9 mouse cellular contexts compared by ENCODE assay signal in genomic region chr8:61488631-61489030, GRCm38 (mm10). TPM values are rescaled to one million over a fixed set of nuclear protein-coding genes. Genes with fewer than 3 reads are reported as not detected.
A peak's percentile ranks its signal among the peaks of the same experiment; 100 is the strongest.
DNase-seq lines count a peak whose midpoint lies in the region; ATAC-seq lines count a peak whose summit lies in the region.
"Had no signal": no experiment of that assay in that cellular context is flagged by ENCODE, and none has a peak within 500 bp of the region (broad histone marks: within the 10 kb centered on the region; RNA-seq: fewer than 3 reads in every experiment).

No protein-coding gene starts in this region.

- intact Hi-C loops in heart, postnatal 25 days (cut with DNase I) = loop anchor here (5.0 to 10.0 kb wide), 3 partner anchors 266 to 864 kb away; partner anchors contain the start of genes Nek1 and Sh3rf1

- H3K4me1 ChIP-seq in heart, embryonic 15.5 days (replicated peaks) = peaks cover 4% of the 10 kb centered on the region
- no peaks in the 10 kb centered on the region for H3K4me1 ChIP-seq in embryonic facial prominence, embryonic 11.5 days (ENCODE audit: control insufficient read depth, insufficient read depth, low read length)
- H3K4me1 ChIP-seq in hindbrain, embryonic 15.5 days (replicated peaks) = peaks cover 8% of the 10 kb centered on the region
- H3K4me1 ChIP-seq in midbrain, embryonic 14.5 days (ENCODE audit: control insufficient read depth, insufficient read depth, low read length) = peaks cover 7% of the 10 kb centered on the region

- H3K4me2 ChIP-seq in heart, embryonic 15.5 days = peak overlapping the region; percentile 67
- peak overlapping the region; percentile 75 for H3K4me2 ChIP-seq in embryonic facial prominence, embryonic 11.5 days (ENCODE audit: low read depth, low read length)
- peak overlapping the region; percentile 87 for H3K4me2 ChIP-seq in hindbrain, embryonic 15.5 days
- peak overlapping the region; percentile 83 for H3K4me2 ChIP-seq in midbrain, embryonic 14.5 days (ENCODE audit: low read length)

- H3K9me3 ChIP-seq in heart, embryonic 15.5 days (replicated peaks) = no peaks in the 10 kb centered on the region
- H3K9me3 ChIP-seq in embryonic facial prominence, embryonic 11.5 days (replicated peaks; ENCODE audit: control insufficient read depth, low read length) = no peaks in the 10 kb centered on the region
- H3K9me3 ChIP-seq in hindbrain, embryonic 15.5 days = no peaks in the 10 kb centered on the region
- no peaks in the 10 kb centered on the region for H3K9me3 ChIP-seq in midbrain, embryonic 14.5 days (ENCODE audit: control insufficient read depth, low read length)

- DNase-seq in heart, postnatal 25 days (ENCODE audit: low spot score) = no peak
- DNase-seq in embryonic facial prominence, embryonic 11.5 days (ENCODE audit: low spot score) = no peak
- no peak for DNase-seq in midbrain, embryonic 14.5 days
- no peak for DNase-seq in spleen, postnatal 10 days (ENCODE audit: low spot score in 2 of 2)
- DNase-seq in left cerebral cortex, adult 11 months (ENCODE audit: low spot score) = no peak
- DNase-seq: kidney, postnatal 10 days had no signal

- H3K27ac ChIP-seq in heart, embryonic 15.5 days = no peak overlapping the region
- no peak overlapping the region for H3K27ac ChIP-seq in embryonic facial prominence, embryonic 11.5 days (replicated peaks; ENCODE audit: low read depth, low read length)
- H3K27ac ChIP-seq in hindbrain, embryonic 15.5 days (replicated peaks) = no peak overlapping the region
- H3K27ac ChIP-seq in midbrain, embryonic 14.5 days (replicated peaks; ENCODE audit: low read depth, low read length) = no peak overlapping the region

- H3K36me3 ChIP-seq in heart, embryonic 15.5 days = peaks cover 12% of the 10 kb centered on the region
- no peaks in the 10 kb centered on the region for H3K36me3 ChIP-seq in embryonic facial prominence, embryonic 11.5 days (replicated peaks; ENCODE audit: control insufficient read depth, insufficient read depth, low read depth, low read length)
- no peaks in the 10 kb centered on the region for H3K36me3 ChIP-seq in hindbrain, embryonic 15.5 days
- H3K36me3 ChIP-seq in midbrain, embryonic 14.5 days (ENCODE audit: control insufficient read depth, insufficient read depth, low read length) = no peaks in the 10 kb centered on the region

- ATAC-seq in heart, embryonic 15.5 days (replicated peaks; ENCODE audit: insufficient number of reproducible peaks, insufficient read depth, low FRiP score, low read depth) = no peak
- no peak for ATAC-seq in embryonic facial prominence, embryonic 11.5 days (replicated peaks; ENCODE audit: insufficient number of reproducible peaks, low FRiP score, low TSS enrichment, low read depth)
- ATAC-seq in hindbrain, embryonic 15.5 days (ENCODE audit: low FRiP score, low read depth) = no peak
- ATAC-seq in midbrain, embryonic 14.5 days (ENCODE audit: low FRiP score, low TSS enrichment) = no peak
- ATAC-seq in monocyte, adult 5-6 weeks (replicated peaks; ENCODE audit: insufficient number of reproducible peaks, low FRiP score, low TSS enrichment, poor library complexity, severe bottlenecking) = no peak

- H3K27me3 ChIP-seq in heart, embryonic 15.5 days = no peaks in the 10 kb centered on the region
- no peaks in the 10 kb centered on the region for H3K27me3 ChIP-seq in embryonic facial prominence, embryonic 11.5 days (ENCODE audit: control insufficient read depth, insufficient read depth, low read length)
- no peaks in the 10 kb centered on the region for H3K27me3 ChIP-seq in hindbrain, embryonic 15.5 days
- H3K27me3 ChIP-seq in midbrain, embryonic 14.5 days (ENCODE audit: control insufficient read depth, insufficient read depth, low read length) = no peaks in the 10 kb centered on the region

- no peak overlapping the region for H3K9ac ChIP-seq in heart, embryonic 15.5 days
- H3K9ac ChIP-seq in embryonic facial prominence, embryonic 11.5 days (replicated peaks; ENCODE audit: low read length) = peak overlapping the region; percentile 76; the same call in 1 of the 2 replicates
- H3K9ac ChIP-seq in hindbrain, embryonic 15.5 days = no peak overlapping the region
- peak overlapping the region; percentile 74; the same call in 1 of the 2 replicates for H3K9ac ChIP-seq in midbrain, embryonic 14.5 days (replicated peaks; ENCODE audit: low read length)

- 91% methylated on average over 8 of the region's 8 CpGs for WGBS in heart, embryonic 15.5 days
- 90% methylated on average over 8 of the region's 8 CpGs for WGBS in embryonic facial prominence, embryonic 11.5 days
- 92% methylated on average over 8 of the region's 8 CpGs for WGBS in hindbrain, embryonic 15.5 days
- 92% methylated on average over 8 of the region's 8 CpGs for WGBS in midbrain, embryonic 14.5 days

- peak overlapping the region; percentile 68 for H3K4me3 ChIP-seq in heart, embryonic 15.5 days
- H3K4me3 ChIP-seq in embryonic facial prominence, embryonic 11.5 days (ENCODE audit: low read depth, low read length) = peak overlapping the region; percentile 72; the same call in 1 of the 2 replicates
- peak overlapping the region; percentile 78; the same call in 1 of the 2 replicates for H3K4me3 ChIP-seq in hindbrain, embryonic 15.5 days
- peak overlapping the region; percentile 71; the same call in 1 of the 2 replicates for H3K4me3 ChIP-seq in midbrain, embryonic 14.5 days (replicated peaks; ENCODE audit: low read depth, low read length)

RNA-seq across cellular contexts. Expression of gene Cbr4, which starts 1.1 kb away (rescaled TPM):
- polyA plus RNA-seq in heart, embryonic 15.5 days (2015; fragmentation: Nextera tagmentation; extraction: Ambion mirVana) = 37.7 and 42.4 TPM in 2 replicates
- 10 to 100 TPM; 69.8 to 80.8 TPM for total RNA-seq in heart, postnatal 25 days (2021)
- polyA plus RNA-seq in embryonic facial prominence, embryonic 11.5 days (2014; fragmentation: Nextera tagmentation; extraction: Ambion mirVana) = 34.3 and 35.1 TPM in 2 replicates
- polyA plus RNA-seq in hindbrain, embryonic 15.5 days (2015; fragmentation: Nextera tagmentation; extraction: Ambion mirVana) = 17.9 and 19.3 TPM in 2 replicates
- 23.0 and 23.8 TPM in 2 replicates for polyA plus RNA-seq in midbrain, embryonic 14.5 days (2014; fragmentation: Nextera tagmentation; extraction: Ambion mirVana)
- total RNA-seq in monocyte, adult 5-6 weeks (2017) = 6.7 to 45.6 TPM (median 20.7 TPM) in 3 replicates

Comparison
In these comparisons a context has a peak if more than half of its experiments do, and no peak if none do; other contexts are left out.
1. H3K9ac ChIP-seq: peak in embryonic facial prominence, embryonic 11.5 days (single experiment) and midbrain, embryonic 14.5 days (single experiment); none in heart, embryonic 15.5 days (single experiment) and hindbrain, embryonic 15.5 days (single experiment).
2. Peak in every context shown above with its lines, with median percentiles within 50 percentile points of each other: H3K4me2 ChIP-seq and H3K4me3 ChIP-seq.